Mouse (Mus musculus): Measurements from ENCODE around the gene N4bp2. TPM values are rescaled to one million over a fixed set of nuclear protein-coding genes. Genes with fewer than 3 reads are reported as not detected.

The N4bp2 gene
- total RNA-seq, 1 experiment from 2014 or later: 67.5 TPM

GRCm38 (mm10) chr5:65823601-65824133 is 60.3 kb downstream of the N4bp2 start:
- peak; percentile 90 for ATAC-seq (replicated peaks; ENCODE audit: low read depth, poor library complexity, severe bottlenecking)

GRCm38 (mm10) chr5:65826476-65826875 is 63.2 kb downstream of the N4bp2 start:
- ATAC-seq (replicated peaks; ENCODE audit: low read depth, poor library complexity, severe bottlenecking): no peak

- no peak for ATAC-seq (replicated peaks; ENCODE audit: low read depth, poor library complexity, severe bottlenecking)
Observed at GRCm38 (mm10) chr5:65827102-65827501, 63.8 kb downstream of the N4bp2 start.

GRCm38 (mm10) chr5:65828261-65828660 is 64.9 kb downstream of the N4bp2 start:
- ATAC-seq (replicated peaks; ENCODE audit: low read depth, poor library complexity, severe bottlenecking): peak; percentile 48; the same call in 1 of the 2 replicates

GRCm38 (mm10) chr5:65829059-65829458 is 65.7 kb downstream of the N4bp2 start:
- ATAC-seq (replicated peaks; ENCODE audit: low read depth, poor library complexity, severe bottlenecking): no peak

GRCm38 (mm10) chr5:65831917-65832618 is 68.7 kb downstream of the N4bp2 start:
- peak; percentile 91 for ATAC-seq (replicated peaks; ENCODE audit: low read depth, poor library complexity, severe bottlenecking)

- ATAC-seq (replicated peaks; ENCODE audit: low read depth, poor library complexity, severe bottlenecking): no peak
Observed at GRCm38 (mm10) chr5:65833092-65833491, 69.8 kb downstream of the N4bp2 start.

- ATAC-seq (replicated peaks; ENCODE audit: low read depth, poor library complexity, severe bottlenecking): no peak
Observed at GRCm38 (mm10) chr5:65833766-65834498, 70.6 kb downstream of the N4bp2 start.

GRCm38 (mm10) chr5:65838053-65838452 is 74.7 kb downstream of the N4bp2 start:
- ATAC-seq (replicated peaks; ENCODE audit: low read depth, poor library complexity, severe bottlenecking): no peak

- peak; percentile 27 for ATAC-seq (replicated peaks; ENCODE audit: low read depth, poor library complexity, severe bottlenecking)
Observed at GRCm38 (mm10) chr5:65842947-65843346, 79.6 kb downstream of the N4bp2 start.

- 0 out of 2 replicates have a peak, but pooled peaks have one; percentile 33 for ATAC-seq (replicated peaks; ENCODE audit: low read depth, poor library complexity, severe bottlenecking)
Observed at GRCm38 (mm10) chr5:65846534-65846933, 83.2 kb downstream of the N4bp2 start.

- ATAC-seq (replicated peaks; ENCODE audit: low read depth, poor library complexity, severe bottlenecking): no peak
Observed at GRCm38 (mm10) chr5:65846958-65847357, 83.6 kb downstream of the N4bp2 start.

- ATAC-seq (replicated peaks; ENCODE audit: low read depth, poor library complexity, severe bottlenecking): no peak
Observed at GRCm38 (mm10) chr5:65847656-65848055, 84.3 kb downstream of the N4bp2 start.

GRCm38 (mm10) chr5:65850765-65851164 is 87.4 kb downstream of the N4bp2 start:
- peak; percentile 52 for ATAC-seq (replicated peaks; ENCODE audit: low read depth, poor library complexity, severe bottlenecking)

- ATAC-seq (replicated peaks; ENCODE audit: low read depth, poor library complexity, severe bottlenecking): no peak
Observed at GRCm38 (mm10) chr5:65854786-65855191, 91.5 kb downstream of the N4bp2 start.

- ATAC-seq (replicated peaks; ENCODE audit: low read depth, poor library complexity, severe bottlenecking): no peak
Observed at GRCm38 (mm10) chr5:65855571-65855970, 92.2 kb downstream of the N4bp2 start.

- ATAC-seq (replicated peaks; ENCODE audit: low read depth, poor library complexity, severe bottlenecking): no peak
Observed at GRCm38 (mm10) chr5:65856591-65857411, 93.5 kb downstream of the N4bp2 start.

GRCm38 (mm10) chr5:65857935-65858334 is 94.6 kb downstream of the N4bp2 start:
- ATAC-seq (replicated peaks; ENCODE audit: low read depth, poor library complexity, severe bottlenecking): no peak

- ATAC-seq (replicated peaks; ENCODE audit: low read depth, poor library complexity, severe bottlenecking): no peak
Observed at GRCm38 (mm10) chr5:65858355-65858754, 95.0 kb downstream of the N4bp2 start.

- ATAC-seq (replicated peaks; ENCODE audit: low read depth, poor library complexity, severe bottlenecking): no peak
Observed at GRCm38 (mm10) chr5:65858898-65859297, 95.6 kb downstream of the N4bp2 start.

All from common myeloid progenitor, adult 5-6 weeks (primary cell).